Mouse (Mus musculus) left cerebral cortex, postnatal 14 days (tissue): ENCODE results near the gene Gtpbp10. TPM values are rescaled to one million over a fixed set of nuclear protein-coding genes. Genes with fewer than 3 reads are reported as not detected.

Experiments
- DNase-seq, 2 experiments: peaks; one replicate each; pipeline ENCODE4 v3.0.0; 2021 to 2022; ENCODE audit warnings: low spot score in 2 of 2, mixed read lengths in 1 of 2
- intact Hi-C: fragments of 180-260 bp; cut with DNase I; formaldehyde crosslinking; loops from one replicate; pipeline ENCODE4 v1.15.1; 2025
- long read RNA-seq, 2 experiments: library from polyadenylated mRNA; stranded (forward); transcript quantifications; one replicate each; pipeline ENCODE4 v2.0.0; 2021
- total RNA-seq, 2 experiments: library from RNA; stranded (reverse); gene quantifications; 2 replicates each; pipeline ENCODE4 v1.2.3; 2021

Gtpbp10 gene
- 10 to 100 TPM in 1 of 2 experiments, 1 to 10 TPM in 1; 9.0 to 10.8 TPM for total RNA-seq
- long read RNA-seq, experiment 1, transcript Gtpbp10-202 (10 exons, 2,972 nt): major isoform, 8 of 11 reads
- long read RNA-seq, experiment 1, partial matches to known transcripts: 0 of 11 reads
- long read RNA-seq, experiment 1, other reads (novel, unspliced or antisense): 3 of 11 reads
- long read RNA-seq, experiment 2, transcript Gtpbp10-202 (10 exons, 2,972 nt): major isoform, 5 of 10 reads
- long read RNA-seq, experiment 2, partial matches to known transcripts: 0 of 10 reads
- long read RNA-seq, experiment 2, other reads (novel, unspliced or antisense): 5 of 10 reads

DNA sequence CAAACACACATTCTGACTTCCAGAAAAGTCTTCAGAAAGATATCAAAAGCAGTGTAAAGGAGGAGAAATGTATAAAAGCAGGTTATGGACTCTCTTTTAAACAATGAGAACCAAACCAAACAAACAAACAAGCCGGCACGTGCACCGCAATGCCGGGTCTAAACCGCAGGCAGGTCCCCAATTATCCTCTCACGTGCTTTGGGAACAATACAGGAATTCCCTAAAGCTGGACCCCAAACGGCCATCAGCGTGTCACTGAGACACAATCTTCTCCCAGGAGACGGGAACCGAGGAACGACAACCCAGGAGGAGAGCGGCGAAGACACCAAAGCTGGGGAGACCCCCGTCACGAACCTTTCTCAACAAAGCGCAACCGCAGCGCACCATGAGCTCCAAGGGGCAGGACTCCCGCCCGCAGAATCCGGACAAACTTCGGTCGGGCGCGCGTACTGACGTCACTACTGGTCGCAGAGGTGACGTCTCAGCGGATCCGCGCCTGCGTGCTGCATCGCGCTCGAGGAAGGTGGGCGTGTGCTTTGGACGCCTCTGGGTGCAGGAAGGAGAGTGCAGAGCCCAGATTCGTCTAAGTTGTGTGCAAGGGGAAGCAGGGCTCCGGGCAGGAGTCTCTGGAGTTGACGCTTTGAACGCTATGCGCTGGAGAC is at the start of gene Gtpbp10:
Gene Gtpbp10 (minus strand): TSS at position 460 of the 662 bp plus-strand sequence.
- peak; percentile 93 for DNase-seq
- intact Hi-C loops: loop anchor here (5.0 kb wide), 1 partner anchor 47 kb away; the partner anchor contains the start of gene Cldn12

DNA sequence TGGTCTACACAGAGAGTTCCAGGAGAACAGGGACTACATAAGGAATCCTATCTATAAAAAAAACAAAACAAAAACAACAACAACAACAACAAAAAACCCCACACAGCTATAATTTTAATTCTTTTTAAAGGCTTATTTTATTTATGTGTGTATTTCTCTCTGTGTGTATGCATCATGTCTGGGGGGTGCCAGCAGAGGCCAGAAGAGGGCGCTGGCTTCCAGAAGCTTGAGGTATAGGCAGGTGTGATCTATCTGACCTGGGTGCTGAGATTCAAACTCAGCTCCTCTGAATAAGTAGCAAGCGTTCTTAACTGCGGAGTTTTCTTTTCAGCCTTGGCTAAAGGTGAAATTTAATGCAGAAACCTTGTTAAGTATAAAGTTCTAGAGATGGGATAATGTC is 28.3 kb upstream of the Gtpbp10 start:
- DNase-seq: no peak
- intact Hi-C loops: no loop called here

DNA sequence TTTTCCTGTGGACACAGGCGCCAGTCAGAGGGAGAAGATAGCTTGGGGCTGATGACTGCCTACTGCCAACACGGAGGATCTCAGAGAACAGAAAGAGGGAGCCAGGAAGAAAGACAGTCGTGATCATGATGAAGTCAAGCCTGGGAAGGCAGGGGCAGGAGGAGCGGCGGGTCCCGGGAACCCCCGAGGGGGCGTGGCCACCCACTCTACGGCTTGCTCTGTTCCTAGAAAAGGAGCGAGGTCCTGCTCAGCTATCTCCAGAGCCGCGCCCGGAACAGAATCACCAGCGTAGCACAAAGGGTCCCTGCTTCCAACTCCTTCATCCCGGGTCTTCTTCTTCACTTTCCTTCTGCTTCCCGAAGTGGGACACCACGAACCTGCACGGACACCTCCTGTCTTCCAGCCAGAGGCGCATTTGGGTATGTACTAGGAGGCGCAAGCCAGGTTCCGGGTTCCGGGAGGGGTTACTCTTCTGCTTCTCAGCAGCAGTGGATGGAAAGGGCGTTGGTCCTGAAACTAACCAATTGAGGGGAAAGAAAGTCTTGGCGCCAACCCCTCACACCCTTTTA is 14.5 kb upstream of the Gtpbp10 start, which contains the start of gene Gm8773:
Gene Gm8773 (plus strand): TSS at position 51 of the 569 bp plus-strand sequence.
- peak in 1 of 2 experiments; percentile 7 for DNase-seq
- intact Hi-C loops: no loop called here

DNA sequence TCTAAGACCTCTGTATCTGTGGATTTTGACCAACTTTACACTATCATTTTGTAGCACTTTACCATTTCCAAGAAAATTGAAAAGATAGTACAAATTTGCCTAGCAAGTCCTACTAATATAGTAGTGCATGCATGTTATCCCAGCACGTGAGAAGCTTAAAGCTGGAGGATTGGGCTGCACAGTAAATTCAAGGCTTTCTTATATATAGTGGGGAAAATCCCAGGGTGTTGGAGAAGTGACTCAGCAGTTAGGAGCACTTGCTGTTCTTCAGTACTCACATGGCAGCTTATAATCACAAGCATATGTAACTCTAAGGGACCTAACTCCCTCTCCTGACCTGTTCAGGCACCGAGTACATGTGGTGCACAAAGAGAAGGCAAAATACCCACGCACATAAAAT is 3.1 kb upstream of the Gtpbp10 start:
- DNase-seq: no peak
- intact Hi-C loops: no loop called here

DNA sequence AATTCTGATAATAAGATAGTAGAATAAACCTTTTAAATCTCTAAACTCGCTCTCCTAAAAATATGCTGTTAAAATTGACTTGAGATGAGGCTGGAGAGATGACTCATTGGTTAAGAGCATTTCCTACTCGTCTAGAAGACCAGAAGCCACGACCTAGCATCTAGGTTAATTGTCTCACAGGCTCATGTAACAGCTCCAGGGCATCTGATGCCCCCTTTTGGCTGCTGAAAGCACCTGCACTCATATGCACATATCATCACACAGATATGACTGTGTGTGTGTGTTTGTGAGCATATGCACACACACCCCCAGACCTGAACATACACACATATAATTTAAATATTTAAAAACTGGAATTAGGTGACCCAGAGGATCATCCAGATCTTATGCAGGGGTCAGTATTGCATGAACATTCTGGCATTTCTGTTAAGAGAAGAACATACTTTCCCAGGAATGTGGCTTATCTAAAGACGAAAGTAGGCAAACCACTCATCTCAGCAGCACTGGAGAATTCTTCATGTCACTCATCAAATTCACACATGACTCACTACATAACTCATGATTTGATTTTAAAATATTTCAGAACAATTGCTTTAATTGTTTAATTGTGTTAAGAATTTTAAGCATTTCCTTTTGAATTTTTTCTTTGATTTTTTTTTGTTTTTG is 1.8 kb upstream of the Gtpbp10 start:
- intact Hi-C loops: no loop called here
- DNase-seq: no peak

DNA sequence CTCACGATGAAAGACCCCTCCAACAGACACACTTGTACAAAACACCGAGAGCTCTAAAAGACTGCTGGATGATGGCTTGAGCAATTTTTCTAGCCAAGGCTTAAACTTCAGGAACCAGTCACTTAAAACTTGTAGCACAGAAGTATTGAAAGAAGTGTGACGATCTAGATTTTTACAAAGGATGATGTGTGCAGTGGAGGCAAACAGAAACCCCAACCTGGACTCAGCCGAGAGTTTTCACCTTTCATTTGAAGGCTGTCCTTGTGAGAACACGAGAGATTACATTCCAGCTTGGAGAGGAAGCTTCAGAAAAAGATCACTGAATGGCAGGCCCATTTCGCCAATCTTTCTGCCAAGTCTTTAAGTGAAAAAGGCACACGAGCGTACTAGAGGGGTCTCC is 460 bp upstream of the Gtpbp10 start:
- intact Hi-C loops: loop anchor here (5.0 kb wide), 1 partner anchor 47 kb away; the partner anchor contains the start of gene Cldn12
- no peak for DNase-seq

DNA sequence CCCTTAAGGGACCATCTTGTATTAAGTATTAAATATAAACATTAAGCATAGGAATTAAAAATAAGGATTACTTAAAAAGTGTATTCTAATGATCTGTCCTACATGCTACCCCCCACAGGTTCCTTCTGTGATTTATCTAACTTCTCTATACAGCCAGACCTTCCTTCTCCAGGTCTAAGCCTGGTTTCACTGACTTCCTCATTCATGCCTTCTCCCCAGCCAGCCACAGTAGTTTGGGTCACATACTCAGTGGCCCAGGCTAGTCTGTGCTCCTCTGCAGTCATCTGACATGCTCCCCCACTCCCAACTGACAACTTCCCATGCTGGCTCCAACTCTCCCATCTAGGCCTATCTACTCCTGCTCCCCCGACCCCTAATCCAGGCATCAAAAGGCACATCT is 8.2 kb downstream of the Gtpbp10 start:
- intact Hi-C loops: no loop called here
- DNase-seq: no peak

DNA sequence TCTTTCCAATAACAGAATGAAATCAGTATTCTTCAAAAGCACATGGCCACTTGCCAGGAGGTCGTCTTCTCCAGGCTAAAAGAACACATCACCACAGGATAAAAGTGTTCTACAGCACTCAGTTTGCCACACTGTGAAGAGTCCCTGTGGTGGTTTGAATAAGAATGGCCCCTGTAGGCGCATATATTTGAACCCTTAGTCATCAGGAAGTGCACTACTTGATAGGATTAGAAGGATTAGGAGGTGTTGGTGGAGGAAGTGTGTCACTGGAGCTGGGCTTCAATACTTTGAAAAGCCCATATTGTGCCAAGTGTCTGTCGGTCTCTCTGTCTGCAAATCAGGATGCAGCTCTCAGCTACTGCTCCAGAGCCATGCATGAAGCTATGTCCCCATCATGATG is 19.0 kb downstream of the Gtpbp10 start:
- intact Hi-C loops: no loop called here

DNA sequence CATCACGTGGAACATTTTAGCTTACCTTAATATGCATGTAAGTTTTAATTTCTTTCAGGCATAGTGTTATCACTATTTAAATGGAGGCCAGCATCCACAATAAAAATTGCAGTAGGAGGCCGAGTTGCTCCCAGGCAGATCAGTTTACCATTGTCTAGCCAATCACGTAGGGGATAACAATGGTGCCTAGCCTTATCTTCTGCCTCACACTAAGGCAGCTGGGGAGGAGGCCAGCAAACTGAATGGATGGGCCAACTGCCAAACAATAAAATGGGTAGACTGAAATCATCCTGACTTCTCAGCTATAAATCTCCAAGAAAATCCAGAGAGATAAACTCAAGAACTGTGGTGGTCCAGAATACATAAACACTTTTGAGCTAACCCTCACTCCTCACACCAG is 19.6 kb downstream of the Gtpbp10 start:
- no peak for DNase-seq
- intact Hi-C loops: no loop called here

More for the DNA sequence above, 19.0 kb downstream of the Gtpbp10 start:
- no peak for DNase-seq

DNA sequence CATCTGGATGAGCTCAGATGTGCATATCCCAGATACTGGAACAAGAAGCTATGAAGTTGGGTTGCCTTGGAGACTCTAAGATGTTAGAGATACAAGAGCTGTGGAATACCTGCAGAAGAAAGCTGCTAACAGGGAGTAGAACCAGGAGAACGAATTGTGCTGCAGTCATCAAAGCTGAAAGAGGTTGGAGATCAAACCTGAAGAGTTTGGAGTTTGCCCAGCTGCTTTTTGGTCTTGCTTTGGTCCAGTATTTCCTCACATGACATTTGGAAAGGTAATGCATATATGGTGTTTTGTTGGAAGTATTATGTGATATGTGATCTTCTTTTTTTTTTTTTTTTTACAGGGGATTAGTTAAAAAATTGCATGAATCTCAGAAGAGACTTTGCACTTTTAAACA is 23.2 kb downstream of the Gtpbp10 start:
- DNase-seq: no peak
- intact Hi-C loops: no loop called here

DNA sequence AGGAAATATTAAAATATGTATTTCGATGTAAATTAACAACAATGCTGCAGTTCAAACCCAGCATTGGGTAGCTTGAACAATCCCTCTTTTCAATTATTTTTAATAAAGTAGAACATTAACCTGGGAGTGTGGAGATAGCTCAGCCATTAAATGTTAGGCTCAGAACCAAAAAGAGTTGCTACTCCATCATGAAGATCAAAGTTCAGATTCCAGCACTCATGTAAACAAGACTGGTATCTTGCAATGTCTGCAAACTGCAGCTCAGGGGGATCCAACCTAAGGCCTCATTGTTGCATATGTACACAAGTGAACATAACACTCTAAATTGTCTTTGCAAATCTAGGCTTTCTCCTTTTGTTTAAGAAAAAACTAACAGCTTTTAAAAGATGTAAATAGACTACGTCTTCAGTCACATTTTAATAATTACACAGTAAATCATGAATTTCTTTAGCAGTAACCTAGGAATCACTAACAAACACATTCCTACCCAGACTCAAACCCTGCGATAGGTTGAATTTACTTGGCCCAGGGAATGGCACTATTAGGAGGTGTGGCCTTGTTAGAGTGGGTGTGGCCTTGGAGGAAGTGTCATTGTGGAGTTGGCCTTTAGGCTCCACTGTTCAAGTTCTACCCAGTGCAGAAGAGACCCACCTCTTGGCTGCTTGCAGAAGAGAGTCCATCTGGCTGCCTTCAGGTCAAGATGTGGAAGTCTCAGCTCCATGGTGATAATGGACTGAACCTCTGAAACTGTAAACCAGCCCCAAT is 25.5 kb downstream of the Gtpbp10 start:
- no peak for DNase-seq
- intact Hi-C loops: no loop called here

DNA sequence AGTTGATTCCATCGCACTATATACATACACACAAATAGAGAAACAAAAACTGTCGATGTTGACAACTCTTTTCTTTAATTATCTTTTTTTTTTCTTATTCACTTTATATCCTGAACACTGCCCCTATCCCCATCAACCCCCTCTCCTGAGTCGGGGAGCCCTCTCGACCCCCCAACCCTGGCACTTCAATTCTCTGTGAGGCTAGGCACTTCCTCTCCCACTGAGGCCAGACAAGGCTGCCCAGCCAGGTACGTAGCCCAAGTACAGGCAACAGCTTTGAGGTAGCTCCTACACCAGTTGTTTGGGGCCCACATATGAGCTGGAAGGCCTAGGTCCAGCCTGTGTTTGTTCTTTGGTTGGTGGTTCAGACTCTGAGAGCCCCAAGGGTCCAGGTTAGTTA is 43.9 kb downstream of the Gtpbp10 start:
- intact Hi-C loops: no loop called here
- DNase-seq: no peak

DNA sequence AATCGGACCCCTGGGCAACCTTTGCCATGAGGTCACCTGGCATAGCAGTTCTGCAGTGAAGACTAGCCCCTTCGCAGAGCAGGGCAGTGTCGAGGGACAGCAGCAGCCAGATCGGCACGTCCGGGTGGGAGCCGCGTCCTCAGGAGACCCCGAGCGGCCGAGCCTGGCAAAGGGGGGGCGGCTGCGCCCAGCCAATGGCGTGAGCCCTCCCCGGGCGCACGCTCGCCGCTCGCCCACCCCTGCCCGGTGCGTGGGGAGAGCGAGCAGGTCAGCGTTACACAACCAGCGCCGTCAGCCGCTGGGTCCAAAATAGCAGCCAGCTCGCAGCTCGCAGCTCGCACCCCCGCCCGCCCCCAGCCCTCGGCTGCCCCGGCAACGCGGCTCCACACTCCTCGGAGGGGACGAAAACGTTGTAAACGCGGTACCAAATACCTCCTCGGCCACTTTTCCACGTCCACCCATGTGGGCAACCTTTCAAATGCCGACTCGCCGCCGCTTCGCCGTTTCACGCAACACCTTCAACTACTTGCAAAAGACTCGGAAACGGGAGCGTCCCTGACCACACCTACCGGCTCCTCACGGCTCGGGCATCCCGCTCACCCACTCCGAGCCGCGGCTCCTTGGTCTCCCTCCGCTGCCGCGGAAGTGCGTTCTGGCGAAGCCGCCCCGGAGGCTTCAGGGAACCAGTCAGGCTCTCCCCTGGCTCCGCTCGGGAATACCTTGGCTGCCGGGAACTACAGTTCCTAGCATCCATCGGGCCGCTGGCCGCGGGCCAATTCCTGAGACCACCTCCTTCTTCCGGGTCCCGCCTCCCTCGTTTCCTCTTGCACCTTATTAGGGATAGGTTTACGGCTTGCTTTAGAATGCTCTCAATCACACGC is 44.9 kb downstream of the Gtpbp10 start, which contains the start of gene Cldn12:
Gene Cldn12 (minus strand): TSS at position 763 of the 881 bp plus-strand sequence.
- intact Hi-C loops: loop anchor here (5.0 kb wide), 2 partner anchors 43 to 238 kb away; partner anchors contain the start of gene Gtpbp10
- DNase-seq: peak; percentile 98

DNA sequence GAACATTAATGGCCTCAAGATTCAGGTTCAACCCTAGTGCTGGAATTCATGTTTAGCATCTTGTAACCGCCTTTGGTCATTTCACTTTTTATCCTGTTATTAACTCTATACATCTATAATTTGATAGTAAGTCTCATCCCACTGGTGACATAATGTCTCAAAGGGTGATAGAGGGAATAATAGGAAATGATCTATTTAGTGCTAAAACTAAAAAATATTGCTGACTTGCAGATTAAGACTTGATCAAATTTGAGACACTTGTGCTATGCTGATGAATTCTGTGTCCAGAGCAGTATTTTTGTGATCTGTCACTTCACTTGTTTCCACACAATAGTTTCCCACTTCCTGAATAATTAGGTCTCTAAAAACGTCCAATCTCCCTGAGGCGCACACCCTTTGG is 47.9 kb downstream of the Gtpbp10 start:
- intact Hi-C loops: loop anchor here (5.0 kb wide), 2 partner anchors 46 to 241 kb away; partner anchors contain the start of gene Gtpbp10
- no peak for DNase-seq

DNA sequence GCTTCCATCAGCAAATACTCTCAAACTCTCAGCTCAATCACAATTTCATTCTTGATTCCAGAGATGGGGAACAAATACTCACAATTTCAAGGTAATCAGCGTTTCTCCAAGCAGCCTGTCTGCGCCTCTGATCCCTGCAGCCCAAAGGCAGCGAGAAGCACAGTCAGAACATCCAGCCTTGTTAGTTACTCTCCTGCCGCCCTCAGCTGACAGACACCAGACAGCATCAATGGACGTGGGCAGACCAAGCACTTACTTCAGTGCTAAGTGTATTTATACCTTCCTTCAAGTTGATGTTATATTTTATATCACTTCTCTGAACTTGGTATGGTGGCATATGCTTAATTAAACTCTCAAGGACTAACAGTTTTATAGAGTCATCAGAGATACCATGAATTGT is 48.3 kb downstream of the Gtpbp10 start:
- intact Hi-C loops: loop anchor here (5.0 kb wide), 2 partner anchors 46 to 241 kb away; partner anchors contain the start of gene Gtpbp10
- peak in 1 of 2 experiments; percentile 31 for DNase-seq

DNA sequence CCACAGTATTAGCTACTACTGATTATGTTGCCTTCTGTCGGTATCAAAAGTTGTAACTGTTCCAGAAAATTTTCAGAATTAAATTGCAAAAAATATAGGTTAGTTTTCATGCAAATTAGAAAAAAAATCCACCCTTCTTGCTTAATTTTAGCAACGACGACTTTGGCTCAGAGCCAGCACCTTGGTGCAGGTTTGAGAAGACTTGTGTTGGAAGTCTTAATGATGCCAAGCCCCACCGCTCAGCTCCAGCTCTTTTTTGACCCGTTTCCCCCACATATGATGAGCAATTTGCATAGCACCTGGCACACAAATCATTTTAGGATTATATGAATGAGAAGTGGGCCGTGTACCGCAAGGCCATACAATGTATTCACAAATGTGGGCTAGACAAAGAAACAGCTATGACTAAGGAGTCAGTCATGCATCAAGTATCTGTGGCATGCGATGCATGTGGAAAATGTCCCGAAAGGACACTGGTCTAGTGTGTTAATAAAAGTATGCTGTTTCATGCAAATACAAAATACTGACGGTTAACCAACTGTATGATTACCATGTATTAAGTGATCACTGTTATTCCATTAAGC is 48.9 kb downstream of the Gtpbp10 start:
- intact Hi-C loops: loop anchor here (5.0 kb wide), 2 partner anchors 47 to 242 kb away; partner anchors contain the start of gene Gtpbp10
- peak in 1 of 2 experiments; percentile 44 for DNase-seq

DNA sequence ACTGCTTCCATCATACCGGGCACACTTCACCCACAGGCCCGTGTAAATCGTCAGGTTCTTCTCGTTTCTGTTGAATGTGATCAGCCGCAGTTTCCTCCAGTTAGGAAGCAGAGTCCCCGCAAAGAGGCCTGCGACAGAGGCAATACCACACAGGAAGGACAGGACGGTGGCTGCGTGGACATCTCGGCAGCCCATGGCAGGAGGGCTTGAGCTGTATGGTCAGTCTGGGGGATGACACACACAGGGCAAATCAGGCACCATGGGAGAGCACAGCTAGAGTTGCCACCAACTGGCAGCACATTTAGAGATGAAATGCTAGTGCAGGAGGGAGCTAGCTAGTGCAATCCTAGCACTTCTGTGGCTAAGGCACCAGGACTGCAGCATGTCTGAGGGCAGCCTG is 51.1 kb downstream of the Gtpbp10 start:
- intact Hi-C loops: no loop called here
- DNase-seq: no peak
